Mouse (Mus musculus): ENCODE measurements at regions not wholly inside any gene's neighbourhood (a gene's known extent, or its start where the extent isn't known, plus 50 kb on each side); places are given as distances from the start of the nearest gene placed in this dataset.

DNA sequence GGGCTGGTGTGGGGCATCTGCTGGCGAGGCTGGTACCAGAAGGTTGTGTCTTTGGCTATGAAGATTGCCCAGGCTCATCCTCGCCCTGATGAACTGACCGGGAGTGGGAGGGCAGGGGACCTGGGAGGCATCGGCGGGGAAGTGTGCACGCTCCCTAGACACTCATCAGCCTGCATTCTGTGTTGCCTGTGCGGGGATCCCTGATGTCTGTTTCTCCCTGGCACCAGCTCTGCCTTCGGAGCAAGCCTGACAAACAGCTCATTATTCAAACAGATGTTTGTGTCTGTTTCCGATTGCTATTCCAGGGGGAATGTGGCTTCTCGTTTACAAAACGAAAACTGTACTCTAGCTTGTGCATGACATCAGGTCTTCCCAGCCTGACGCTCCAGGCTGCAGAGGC lies 412.3 kb downstream of the Cdh26 start:
- DNase-seq = no peak

DNA sequence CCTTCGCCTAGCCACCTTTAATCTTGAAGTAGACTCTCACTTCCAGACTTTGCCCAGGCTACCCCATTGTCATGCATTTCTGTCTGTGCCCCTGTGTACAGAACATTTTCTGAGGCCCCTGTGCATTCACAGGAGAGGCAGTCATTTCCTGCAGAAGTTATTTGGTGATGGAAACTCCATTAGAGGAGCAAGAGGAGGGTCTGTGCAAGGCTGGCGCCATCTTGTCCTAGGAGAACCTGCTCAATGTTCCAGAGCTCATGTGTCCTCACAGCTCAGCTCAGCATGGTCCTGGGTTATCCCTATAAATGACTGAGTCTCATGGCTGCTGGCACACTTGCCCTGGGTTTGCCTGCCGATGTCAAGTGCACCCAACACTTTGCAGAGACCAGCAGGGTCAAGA lies 413.1 kb downstream of the Cdh26 start:
- DNase-seq = no peak

DNA sequence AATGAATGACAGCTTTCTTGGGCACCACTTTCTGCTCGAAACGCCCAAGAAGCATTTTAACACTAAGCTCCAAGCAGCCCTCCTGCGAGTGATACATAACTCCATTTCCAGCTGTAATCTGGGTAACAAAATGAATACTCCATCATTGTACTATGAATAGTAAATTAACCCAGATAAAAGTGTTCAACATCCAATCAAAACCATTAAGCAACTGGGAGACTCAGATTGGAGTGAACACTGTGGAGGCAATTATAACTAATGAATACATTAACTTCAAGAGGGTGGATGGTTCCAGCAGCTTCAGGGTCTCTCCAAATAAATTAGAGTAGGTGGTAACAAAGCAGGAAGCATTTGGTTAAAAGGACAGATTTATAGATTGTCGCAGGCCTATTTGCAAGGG lies 414.2 kb downstream of the Cdh26 start:
- no peak for DNase-seq

DNA sequence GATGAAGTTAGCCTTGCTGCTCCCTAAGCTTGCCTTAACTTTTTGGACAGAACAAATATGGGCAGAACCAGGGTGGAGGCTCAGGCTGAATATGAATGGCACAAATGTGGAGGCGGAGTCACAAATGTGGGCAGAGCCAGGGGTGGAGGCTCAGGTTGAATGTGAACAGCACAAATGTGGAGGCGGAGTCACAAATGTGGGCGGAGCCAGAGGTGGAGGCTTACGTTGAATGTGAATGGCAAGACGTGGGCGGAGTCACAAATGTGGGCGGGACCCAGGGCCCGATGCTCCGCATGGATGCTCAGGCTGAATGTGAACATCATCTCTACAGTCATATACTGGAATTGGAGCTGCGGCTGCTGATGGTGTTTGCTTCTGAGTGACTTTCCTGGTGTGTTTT lies 420.0 kb downstream of the Cdh26 start:
- no peak for DNase-seq

DNA sequence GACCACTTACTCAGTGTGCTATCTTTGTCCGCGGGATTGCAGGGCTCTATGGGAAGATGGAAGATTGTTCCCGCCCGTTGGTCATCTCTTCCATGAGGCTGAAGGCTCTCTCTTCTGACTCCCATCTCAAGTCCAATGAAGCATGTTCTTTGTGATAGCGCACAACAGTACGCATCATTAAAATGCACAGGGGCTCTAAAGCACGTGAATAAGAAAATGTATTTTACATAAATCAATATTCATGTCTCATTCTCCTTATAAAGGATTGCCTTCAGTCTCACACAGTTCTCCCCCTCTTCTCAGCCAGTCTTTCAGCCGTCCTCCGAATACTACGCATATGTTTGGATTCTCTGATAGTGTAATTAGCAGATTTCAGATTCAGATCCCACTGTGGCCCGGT lies 420.4 kb downstream of the Cdh26 start:
- DNase-seq = no peak

DNA sequence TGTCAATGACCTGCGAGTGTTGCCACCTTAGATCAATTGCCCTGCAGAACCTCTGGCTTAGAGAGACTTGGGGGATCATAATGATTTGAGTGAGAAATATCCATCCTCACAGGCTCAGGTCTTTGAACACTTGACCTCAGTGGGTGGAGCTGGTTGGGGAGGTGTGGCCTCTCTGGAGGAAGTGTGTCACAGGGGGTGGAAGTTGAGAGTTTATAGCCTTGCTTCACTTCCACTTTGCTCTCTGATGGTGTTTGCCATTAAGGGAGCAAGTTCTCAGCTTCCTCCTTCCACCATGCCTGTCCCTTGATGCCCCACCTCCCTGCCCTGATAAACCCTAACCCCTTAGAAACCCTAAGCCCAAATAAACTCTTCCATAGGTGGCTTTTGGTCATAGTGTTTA lies 423.7 kb downstream of the Cdh26 start:
- no peak for DNase-seq

DNA sequence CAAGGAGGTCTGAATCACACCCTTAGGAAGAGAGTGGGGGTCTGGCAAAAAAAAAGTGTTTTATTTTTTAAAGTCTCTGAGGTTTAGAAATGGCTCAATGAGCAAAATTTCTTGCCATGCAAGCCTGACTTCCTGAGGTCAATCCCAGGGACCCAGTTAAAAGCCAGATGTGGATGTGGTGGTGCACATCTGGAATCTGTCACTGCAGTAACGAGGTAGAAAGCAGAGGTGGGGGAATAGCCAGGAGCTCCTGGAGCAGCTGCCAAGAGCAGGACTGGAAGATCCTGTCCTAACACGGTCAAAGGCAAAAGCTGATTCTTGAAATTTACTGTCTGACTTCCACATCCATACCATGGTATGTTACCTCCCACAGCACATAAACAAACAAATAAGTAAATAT lies 424.4 kb downstream of the Cdh26 start:
- DNase-seq = no peak

DNA sequence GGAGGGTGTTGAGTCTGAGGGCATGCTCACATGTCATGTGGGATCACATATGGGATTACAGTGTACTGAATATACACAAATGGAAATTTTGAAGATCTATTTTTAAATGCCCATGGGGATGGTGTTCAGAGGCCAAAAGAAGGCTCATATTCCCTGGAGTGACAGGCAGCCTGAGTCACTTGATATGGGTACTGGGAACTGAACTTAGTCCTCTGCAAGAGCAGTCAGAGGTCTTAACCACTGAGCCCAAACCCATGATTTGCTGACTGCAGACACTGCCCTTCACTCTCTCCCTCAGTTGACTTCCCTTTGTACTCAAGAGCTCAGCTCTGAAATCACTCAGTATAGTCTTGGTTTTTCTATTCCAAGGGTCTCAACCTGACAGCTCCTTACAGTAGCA lies 432.3 kb downstream of the Cdh26 start:
- peak in 1 of 2 experiments; percentile 7 for DNase-seq

DNA sequence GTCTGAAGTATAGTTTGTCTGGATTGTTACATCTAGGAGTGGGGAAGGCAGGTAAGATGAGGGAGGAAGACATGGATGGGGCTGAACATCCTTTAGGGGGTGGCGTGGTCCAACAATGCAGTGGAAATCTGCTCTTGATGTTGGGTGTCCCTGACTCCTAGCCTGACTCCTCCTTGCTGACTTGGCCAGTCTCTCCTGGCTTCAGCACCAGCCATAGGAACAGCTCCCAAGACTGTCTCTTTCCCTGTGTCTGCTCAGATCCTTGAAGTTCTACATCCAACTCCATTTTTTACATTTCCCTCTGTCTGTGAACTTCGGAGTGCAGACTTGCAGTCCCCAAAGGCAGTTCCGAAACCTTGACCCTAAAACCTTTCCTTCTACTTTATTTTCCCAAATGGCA lies 436.8 kb downstream of the Cdh26 start:
- DNase-seq = peak; percentile 17 to 18

DNA sequence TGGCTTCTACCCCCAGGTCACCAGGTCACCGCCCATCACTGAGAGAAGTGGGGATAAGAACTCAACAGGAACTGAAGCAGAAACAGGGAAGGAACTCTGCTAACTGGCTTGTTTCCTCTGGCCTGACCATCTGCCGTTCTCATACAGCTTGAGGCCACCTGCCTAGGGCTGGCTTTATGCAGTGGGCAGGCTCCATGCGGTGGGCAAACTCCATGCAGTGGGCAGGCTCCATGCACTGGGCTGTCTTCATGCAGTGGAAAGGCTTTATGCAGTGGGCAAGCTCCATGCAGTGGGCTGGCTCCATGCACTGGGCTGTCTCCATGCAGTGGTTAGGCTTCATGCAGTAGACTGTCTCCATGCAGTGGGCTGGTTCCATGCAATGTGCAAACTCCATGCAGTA lies 438.8 kb downstream of the Cdh26 start:
- DNase-seq = peak in 1 of 2 experiments; percentile 6

DNA sequence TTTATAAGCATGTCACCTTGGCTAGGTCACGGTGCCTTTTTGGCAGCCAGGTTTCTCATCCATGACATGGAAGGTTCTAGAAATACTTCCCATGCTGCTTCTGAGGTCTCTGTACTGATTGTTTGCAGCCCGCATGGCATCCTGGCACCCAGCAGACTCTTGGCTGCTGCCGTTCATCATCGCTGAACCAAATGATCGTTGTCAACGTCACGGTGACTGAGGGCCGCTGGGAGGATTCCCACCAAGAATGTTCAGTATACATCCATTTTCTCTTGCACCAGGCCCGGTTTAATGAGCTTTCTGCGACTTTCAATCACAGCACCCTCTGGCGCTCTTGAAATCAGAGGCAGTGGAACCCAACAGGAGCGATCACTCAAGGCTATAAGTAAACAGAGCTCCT lies 448.1 kb downstream of the Cdh26 start:
- peak in 1 of 2 experiments; percentile 6 for DNase-seq

DNA sequence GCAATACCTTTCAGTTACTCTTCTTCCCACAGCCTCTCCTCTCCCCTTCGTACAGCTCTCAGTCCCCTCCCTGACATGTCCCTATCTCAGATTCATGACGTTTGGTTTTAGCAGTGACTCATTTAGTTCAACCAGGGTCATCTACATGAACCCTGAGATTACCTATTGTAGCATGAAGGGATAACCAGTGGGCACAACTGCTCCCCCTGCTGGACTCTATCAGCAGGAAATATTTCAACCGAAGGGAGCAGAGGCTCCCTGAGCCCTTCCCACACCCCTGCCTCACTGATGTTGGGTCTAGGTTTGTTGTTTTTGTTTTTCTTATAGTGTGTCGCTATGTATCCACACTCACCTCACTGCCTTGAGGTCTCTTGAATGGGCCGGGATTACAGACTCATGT lies 455.4 kb downstream of the Cdh26 start:
- no peak for DNase-seq

DNA sequence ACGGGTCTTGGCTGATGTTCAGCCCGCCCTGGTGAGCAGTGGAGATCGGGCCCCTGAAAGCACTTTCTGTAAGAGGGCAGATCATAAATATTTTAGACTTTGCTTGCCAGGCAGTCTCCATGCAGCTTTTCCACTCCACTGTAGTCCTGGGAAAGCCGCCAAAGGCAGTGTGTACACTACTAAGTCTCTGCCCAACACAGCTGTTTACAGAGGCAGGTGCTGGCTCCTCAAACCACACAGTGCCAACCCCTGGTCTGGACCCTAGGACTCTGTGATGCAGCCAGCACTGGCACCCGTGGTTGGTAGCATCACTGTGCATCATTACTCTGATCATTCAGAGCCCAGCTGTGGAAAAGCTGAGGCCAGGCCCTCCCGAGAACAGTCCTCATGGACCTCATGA lies 458.4 kb downstream of the Cdh26 start:
- peak; percentile 12 to 41 for DNase-seq

DNA sequence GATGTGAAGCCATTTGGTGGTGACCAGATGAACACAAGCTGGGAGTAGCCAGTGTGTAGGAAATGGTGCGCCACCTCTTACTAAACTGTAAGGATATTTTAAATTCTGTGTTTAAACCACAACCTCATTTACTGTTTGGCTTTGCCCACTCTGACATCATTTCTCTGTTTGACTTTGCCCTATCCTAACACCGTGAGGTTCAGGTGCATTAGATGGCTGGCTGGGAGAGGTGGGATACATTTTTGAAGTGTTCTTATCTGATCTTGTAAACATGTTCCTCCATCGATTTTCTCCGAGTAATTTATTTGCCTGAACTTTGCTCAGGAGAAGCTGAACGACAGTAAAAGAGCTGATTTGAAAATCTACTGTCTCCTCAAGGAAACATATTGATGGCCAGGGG lies 472.1 kb downstream of the Cdh26 start:
- DNase-seq = no peak

DNA sequence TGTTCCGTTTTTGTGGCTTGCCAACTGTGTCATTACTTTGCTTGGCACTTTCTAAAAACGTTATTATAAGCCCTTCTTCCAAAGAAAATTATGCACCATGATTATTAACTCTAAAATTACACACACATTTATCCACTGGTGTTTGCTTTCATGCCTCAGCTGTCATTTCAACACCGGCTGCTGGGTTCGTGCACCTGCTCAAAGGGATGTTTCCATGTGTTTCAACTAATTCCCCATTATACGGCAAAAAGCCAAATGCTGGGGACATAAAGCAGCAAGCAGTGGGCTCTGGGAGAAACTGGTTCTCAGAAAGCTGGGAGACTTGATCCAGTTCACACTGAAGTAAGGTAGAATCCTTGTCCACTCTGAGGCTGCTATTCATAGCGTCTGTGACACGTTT lies 479.0 kb downstream of the Cdh26 start:
- no peak for DNase-seq

DNA sequence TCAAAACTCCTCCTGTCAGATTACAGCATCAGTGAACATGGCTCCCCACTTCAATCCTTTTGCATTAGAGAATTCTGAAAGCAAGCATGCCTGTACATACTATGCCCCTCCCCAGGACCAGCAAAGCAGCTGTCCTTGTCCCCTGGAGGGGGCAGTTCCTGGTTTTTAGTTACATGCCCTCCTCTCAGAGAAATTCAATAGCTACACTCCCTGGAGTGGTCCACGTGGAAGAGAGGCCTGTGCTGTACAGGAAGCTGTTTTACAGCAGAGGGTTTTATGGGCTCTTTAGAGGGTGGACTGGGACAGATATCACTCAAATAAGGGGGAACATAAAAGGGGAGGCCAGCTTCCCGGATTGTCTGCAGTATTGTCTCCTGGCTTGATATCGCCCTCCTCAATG lies 481.3 kb downstream of the Cdh26 start:
- no peak for DNase-seq

DNA sequence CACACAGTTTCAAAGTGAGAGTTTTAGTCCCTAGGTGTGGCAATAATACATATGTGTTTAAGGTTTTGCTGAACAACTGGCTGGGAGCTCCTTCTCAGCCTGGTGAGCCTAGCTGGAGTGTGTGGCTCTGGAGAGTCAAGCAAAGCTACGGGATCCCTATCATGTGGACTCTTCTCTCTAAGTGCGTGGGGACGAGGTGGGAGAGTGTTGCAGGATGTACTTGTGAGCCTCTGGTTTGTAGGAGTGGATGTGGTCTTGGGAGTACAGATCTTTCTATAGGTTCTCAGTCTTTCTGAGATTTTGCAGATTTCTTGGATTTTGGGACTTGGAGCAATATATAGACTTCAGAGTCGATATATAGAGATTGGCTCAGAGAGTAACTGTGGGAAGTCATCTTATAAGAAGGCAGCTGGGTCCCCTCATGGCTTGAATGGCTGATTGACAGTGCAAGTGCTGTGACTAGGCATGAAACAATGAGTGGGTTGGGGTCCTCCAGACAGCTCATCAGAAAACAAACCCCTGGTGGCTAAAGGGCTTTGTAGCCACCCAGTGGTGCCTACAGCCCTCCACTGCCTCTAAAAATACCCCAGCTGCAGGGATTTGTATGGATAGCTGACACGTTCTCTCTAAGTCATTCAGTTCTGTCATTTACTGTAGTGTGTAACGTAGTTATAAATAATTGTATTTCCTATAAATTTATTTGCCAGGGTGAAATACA lies 486.1 kb downstream of the Cdh26 start:
- no peak for DNase-seq

DNA sequence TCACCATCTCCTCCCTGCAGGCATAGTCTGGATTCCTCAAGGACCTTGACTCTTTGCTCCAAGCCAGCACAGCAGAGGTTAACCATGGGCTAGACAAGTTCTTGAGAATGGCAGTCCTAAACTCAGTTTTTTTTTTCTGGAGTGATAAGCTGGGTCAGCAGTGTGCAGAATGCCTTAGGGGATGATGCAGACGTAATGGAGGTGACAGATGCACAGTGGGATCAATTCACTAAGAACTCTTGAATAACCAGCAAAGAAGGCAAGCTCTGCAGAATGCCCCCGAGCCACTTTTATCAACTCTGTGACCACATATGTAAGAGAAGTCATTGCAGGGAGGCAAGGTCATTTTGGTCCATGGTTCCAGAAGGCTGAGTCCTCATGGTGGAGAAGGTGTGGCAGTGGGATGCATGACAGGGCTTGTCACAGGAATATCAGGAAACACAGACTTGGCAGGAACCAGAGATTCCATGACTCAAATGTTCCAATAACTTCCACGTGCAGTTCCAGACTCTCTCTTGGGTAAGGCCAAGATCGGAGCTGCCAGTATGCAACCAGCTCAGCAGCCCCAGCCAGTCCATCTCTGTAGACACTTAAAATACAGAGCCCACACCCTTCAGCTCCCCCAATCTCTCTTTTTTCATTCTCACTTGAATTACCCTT lies 494.3 kb downstream of the Cdh26 start:
- no peak for DNase-seq

DNA sequence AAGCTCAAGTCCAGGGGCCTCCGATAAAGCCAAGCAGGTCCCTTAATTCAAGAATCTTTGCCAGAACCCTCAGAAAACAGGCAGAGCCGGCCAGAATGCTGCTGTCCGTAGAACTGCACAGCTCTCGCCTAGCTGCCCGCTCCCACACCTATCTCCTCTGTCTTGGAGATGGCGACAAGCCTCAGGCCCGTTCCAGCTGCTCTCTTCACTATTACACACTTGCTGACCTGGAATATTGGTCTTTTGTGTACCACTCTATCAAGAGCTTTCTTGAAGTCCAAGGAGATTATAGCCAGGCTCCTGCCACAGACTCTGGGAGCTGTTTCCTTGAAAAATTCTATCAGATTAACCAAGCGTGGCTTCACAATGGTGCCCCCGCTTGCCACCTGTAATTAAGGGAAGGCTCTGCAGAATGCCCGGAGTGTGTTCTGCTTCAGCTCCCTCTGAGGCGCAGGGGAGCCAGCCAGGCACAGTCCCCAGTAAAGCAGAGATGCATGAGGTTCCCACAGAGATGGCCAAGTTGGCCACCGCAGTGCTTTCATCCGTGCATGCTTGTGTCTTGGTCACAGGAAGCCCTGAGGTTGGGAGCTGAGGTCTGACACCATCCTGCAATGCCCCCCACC lies 496.8 kb downstream of the Cdh26 start:
- DNase-seq = no peak

DNA sequence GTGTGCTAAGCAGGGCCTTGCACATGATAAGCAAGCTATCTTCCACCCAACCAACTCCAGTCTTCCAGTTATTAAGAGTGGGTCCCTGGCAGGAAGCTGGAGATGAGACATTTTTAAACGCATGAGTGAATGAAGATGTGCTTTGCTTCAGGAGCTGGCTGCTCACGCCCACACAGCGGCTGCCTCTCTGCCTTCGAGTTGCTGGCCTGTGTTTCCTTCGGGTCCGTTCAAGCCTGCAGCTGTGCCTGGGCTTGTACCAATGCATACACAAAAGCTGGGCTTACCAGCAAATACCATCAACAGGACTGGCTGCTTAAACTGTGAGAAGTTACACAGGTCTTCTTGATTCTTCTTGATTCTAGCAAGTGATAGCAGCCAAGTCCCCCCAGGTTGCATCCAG lies 498.7 kb downstream of the Cdh26 start:
- no peak for DNase-seq

DNA sequence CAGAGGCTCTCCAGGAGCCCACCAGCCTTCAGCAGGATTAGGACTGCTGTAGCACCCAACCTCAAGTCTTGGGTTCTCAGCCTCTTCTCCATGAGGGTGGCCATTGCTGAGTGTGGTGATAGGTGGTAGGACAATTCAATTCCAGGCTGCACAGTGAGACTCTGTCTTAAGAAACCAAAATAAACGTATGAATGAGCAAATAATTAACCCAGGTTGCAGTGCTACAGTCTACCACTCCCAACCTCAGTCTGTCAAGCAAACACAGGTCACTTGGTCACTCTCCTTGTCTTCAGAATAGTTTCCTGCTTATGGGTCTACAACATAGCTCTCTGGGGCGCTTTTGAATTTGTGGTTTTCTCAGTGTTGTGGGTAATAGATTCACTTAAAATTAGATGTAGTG lies 499.8 kb downstream of the Cdh26 start:
- DNase-seq = no peak

DNA sequence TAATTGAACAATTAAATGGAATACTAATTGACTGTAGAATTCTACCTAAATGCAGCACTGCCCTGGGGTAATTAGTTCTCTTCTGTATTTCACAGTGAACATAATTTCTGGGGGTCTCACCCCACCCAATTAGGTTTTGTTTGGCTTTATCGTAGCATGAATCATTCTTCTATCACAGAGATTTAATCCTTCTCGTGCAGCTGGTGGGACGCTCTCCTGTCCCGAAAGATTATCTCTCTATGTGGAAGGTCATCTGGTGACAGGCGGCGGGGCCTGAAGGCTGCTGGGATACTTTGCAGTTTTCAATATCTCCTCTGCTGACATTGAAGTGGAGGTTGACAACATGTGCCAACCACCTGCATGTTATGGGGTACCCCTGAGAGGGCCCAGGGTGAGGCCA lies 493.8 kb upstream of the Cdh4 start:
- no peak for DNase-seq

DNA sequence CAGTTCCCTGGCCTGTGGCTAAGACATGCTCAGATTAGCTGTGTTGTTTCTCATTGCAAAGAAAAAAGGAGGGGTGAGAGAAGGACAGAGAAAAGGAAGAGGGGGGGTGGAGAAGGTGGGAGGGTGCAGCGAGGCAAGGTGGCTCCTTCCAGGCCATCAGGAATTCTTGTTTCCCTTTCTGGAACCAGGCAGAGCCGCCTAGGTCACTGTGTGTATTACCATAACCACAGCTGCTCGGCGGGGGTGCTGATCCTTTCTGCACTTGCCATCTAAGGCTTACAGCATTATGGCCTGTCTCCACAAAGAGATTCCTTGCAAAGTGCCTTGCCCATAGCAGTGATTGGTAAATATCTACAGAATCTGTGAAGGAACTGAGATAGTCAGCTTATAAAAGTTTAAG lies 493.1 kb upstream of the Cdh4 start:
- DNase-seq = peak in 1 of 2 experiments; percentile 4

DNA sequence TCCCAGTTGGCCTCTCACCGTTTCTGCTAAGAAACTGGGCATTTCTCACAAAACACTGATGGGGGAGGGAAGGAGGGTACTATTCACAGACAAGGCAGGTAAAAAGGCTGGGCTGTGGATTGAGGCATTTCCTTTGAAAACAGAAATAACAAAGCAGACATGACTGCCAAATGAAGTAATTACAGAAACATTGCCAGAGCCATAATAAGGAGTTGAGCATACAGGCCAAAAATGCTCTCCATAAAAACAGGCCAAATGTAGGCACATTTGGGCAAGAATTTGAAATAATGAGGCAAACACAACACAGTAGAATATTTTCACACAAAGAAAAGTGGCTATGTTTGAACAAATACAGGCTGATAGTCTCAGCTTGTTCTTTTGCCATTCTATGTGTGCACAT lies 491.9 kb upstream of the Cdh4 start:
- DNase-seq = no peak

Measured in lung, postnatal 4 days (tissue).